Mouse (Mus musculus) inflammation-experienced regulatory T-cells, adult 6 months (primary cell): Measurements from ENCODE around the gene 1700029H14Rik. TPM values are rescaled to one million over a fixed set of nuclear protein-coding genes. Genes with fewer than 3 reads are reported as not detected.

ENCODE experiments used
- ATAC-seq: one replicate; pipeline ENCODE4 v1.8.0; 2017
- polyA plus RNA-seq, 3 experiments: library from polyadenylated mRNA; unstranded; fragments of 100-300 nt; shearing (Covaris generic); gene quantifications; one replicate each; pipeline ENCODE4 v1.2.1; 2017

Gene 1700029H14Rik
- polyA plus RNA-seq, result not detected

DNA sequence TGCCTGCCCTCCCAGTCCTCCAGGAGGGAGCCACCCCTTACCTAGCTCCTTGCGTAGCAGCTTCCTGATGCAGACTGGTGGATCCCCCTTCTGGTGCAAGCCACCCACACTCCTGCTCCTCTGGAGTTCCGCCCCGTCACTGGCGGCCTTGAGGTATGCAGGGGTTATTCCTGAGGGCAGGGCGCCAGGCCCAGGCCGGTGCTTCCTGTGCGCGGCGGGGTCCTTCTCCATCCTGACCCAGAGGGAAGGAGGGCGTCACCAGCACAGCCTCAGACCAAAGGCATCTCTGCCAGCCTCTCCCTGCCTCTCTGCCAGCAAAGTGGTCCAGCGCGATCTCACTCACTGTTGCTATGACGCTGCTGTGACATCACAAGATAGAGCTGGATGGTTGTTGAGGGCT, at the start of gene 1700029H14Rik:
TSS of gene 1700029H14Rik (minus strand) at position 344 of the 400 bp plus-strand sequence.
- no peak for ATAC-seq

DNA sequence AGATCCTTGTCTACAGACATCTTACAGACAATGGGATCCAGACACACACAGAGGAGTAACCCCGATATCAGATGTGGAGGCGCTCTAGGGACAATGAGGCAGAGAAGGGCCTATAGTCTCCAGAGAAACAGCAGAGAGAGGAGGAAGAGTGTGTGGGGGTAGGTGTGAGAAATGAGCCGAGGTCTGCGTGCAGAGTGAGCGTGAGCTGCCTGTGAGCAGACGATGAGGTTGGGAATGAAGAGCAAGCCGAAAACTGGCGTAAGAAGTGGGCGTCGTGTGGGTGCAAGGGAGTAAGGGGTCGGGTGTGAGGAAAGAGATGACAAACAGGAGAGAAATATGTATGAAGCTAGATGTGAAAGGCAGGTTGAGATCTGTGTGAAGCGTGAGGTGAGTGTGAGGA, 49.4 kb upstream of the 1700029H14Rik start:
- ATAC-seq, result no peak

DNA sequence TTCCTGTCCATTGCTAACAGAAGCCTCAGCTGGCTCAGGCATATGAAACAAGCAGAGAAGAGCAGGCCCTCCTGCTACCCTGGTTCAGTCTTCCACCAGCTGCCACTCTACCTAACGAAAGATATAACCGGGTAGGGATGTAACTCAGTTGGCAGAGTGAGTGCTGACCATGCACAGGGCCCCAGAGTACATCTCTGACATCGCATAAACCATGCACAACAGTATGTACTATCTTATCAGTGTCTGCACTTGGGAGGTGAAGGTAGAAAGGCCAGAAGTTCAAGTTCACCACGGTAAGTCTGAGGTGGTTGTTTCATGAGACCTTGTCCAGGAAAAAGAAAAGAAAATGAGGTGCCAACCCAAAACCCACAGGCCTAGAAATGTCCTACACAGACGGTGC, 47.7 kb upstream of the 1700029H14Rik start:
- ATAC-seq, result no peak

DNA sequence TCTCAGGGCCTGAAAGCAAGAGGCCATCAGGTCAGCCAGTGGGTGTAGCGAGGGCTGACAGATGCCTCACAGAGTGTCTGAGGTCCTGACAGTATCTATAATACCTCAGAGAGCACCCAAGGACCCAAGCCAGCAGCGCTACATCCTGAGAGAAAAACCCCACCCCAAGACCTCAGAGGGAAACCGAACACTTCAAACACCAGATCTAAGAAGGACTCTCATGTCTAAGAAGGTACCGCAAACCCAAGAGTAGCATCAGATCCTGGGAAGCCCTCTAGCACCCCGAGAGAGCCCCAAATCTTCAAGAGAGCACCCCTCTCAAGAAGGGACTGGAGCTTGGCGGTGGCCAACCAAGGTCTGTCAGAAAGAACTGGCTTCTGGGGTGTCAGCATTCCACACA, 46.7 kb upstream of the 1700029H14Rik start:
- ATAC-seq, result no peak

DNA sequence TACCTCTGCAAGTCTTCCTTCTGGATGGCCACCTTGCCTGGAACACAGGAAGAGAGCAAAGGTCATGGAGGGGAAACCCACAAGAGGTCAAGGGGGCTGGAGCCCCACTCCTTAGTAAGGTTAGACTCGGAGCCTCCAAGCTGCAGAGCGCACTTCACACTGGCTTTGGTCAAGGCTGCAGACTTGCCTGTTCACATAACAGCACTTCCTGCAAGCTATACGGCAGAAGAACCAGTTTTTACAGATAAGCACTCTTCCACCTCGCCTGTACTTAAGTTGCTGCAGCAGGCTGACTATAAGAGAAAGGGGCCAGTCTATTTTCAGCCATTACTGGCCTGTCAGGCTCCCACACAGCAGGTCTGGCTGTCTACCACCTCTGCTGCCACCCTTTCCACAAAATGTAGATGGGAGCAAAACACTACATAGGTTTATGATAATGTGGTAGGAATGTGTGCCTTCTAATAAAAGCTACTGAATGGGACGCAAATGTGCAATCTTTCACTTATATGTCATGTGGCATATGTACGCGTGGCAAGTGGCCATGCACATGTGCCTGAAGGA, 43.7 kb upstream of the 1700029H14Rik start:
- no peak for ATAC-seq

DNA sequence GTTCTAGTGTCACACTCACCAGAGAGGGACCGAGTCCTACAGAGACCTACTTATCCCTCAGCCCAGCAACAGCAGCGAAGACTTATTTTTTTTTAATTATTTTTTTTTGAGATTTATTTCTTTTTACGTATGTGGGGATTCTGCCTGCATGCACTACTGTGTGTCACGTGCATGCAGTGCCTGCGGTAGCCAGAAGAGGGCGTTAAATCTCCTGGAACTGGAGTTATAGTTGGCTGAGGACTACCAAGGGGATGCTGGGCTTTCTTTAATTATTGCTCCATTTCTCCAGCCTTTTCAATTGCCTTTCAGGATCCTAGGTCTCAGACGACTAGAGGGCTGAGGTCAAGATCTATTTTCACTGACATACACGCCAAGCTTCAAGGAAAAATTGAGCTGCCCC, 40.4 kb upstream of the 1700029H14Rik start:
- ATAC-seq, result no peak

DNA sequence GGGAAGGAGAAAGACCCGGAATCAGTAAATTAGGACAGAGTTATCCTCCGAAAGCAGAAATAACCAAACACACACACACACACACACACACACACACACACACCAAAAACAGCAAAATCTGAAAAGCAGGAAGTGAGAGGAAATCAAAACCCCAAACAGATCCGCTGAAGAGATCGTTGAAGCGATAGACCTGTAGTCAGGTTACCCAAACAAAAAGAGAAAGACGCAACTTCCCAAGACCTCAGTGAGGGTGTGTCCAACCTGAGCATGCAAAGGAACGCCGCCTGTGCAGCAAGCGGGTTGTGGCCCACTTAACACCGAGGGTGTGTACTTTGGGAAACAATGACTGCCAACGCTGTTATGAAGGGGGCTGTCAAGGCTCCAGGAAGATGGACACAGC, 38.9 kb upstream of the 1700029H14Rik start:
- ATAC-seq, result peak; percentile 85

DNA sequence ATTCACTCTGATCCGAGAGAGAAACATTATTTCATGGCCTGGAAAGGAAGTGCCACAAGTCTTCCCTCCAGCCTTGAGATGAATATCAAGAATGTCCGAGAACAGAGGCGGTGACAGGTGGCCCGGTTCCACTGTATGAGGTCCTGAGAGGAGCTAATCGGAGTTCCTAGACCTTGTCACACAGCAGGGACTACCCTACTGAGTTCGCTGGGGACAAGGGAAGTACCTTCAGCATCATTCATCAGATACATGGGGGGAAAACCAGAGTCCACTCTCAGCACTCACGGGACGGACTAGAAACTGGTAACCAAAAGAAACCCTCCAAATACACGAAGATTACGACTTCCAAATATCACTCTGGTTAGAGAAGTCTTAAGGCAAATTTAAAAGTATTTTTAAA, 38.5 kb upstream of the 1700029H14Rik start:
- ATAC-seq, result peak; percentile 10

DNA sequence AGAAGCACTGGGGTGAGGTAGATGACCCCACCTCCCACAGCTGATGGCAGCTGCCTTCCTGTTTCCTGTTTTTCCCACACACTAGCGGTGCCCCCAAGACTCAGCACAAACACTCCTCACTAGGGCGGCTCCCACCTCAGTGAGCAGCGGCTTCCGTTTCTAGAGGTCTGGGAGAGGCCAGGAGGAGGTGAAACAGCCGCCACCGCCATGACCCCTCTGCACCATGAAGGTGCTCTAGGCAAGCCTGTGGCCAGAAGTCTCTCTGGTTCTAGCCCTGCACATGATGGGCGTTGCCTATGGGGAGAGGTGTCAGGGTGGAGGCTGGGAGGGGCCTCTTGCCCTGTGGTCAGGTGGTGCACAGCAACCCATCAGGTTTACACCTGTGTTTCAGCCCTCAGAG, 37.9 kb upstream of the 1700029H14Rik start:
- peak; percentile 55 for ATAC-seq

DNA sequence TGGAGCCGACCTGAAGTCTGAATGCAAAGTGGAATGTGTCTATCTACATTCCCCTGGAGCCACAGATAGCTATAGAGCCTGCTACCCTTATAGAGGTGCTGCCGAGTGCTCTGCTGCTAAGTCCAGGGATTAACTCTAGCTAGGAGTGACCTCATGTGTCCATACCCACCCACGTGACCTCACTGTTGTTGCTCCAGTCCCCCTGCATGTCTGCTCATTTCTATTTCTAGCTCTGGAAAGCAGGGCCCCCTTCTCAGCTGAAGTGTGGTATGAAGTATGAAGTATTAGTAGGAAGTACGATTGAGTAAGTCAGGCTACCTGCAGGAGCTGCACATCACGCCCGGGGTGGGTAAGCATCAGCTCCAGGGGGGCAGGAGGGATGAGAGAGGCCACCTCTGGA, 35.5 kb upstream of the 1700029H14Rik start:
- ATAC-seq, result no peak

DNA sequence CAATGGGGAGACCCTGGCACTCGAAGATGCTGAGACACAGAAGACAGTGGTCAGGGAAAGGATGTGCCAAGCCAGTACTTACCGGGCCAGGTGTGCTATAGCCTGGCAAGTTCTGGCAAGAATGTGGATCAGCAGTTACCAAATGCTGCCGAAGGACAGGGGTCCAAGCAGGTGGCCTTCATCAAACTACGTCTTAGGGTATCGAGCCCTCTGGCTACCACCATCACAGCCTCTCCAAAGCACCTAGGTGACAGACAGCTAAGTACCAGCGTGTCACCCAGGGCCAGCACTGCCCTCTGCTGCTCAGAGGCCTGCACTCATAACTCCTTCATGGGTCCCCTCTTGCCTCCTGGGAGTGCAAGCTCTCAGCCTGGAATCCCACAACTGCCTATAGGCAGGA, 33.6 kb upstream of the 1700029H14Rik start:
- no peak for ATAC-seq

DNA sequence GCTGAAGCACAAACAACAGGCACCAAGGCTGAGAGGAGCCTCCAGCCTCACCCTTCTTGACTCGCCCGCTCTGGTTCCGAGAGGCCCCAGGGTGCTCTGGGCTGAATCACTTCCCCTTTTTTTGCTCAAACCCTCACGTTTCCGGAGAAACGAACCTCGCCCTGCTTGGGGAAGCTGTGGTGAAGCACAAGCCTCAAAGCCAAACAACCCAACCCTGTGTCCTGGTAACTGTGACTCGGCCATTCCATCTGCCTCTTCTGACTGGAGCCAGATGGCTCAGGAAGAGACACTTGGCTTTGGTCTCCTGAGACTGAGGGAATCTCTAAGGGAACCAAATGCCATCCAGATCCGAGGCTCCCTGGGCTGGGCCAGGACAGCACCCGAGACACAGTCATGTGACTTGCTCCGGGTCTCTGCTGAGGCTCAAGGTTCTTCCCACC, 32.6 kb upstream of the 1700029H14Rik start:
- peak; percentile 88 for ATAC-seq

DNA sequence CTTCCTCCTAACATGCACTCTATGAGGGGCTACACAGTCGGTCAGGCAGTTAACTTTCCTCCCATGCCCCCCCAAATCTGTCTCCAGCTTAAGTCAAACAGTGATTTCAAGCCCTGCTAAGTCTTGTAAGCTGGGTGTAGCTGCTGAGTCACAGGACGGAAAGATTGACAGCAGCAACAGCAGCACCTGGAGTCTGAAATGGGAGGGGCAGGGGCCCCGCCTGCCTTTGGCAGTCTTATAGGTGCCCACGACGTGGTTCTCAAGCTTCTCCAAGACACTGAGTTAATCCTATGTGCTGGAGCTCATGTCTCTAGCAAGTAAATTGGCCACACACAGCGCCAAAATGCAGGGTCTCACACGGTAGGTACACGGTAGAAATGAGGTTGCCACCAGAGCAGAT, 31.1 kb upstream of the 1700029H14Rik start:
- ATAC-seq, result no peak

DNA sequence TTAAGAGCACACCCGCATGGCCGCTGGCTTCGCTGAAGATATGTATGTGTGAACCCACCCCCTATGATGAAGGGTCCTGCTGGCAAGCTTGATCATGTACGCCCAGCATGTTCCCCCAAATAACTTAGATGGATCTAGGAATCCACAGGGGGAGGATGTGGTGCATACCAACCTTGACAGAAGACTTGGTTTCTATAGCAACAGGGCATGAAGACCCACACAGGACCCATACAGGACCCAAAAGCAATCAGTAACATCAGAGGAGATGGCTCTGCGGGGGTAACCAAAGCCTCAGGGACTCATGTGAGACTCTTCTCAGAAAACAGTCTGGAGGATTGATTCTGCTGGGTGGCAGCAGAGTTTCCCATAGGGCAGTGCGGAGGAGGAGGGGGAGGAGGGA, 29.0 kb upstream of the 1700029H14Rik start:
- no peak for ATAC-seq

DNA sequence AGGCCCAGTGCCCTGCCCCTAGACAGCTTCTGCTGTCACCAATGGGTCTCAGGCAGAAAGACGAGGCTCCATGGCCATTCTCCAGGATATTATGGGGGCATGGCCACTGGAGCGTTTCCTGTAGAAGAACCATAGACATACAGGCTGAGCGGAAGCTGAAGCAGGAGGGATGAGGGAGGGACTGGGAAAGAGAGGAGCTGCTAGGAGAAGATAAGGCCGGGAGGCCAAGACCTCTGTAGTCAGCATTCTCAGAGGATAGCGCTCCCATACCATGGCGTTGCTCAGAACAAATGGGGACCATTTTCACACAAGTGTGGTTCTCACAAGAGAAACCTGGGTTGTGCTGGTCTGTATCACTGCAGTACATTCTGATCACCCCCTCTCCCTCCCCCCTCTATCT, 26.8 kb upstream of the 1700029H14Rik start:
- ATAC-seq, result no peak

DNA sequence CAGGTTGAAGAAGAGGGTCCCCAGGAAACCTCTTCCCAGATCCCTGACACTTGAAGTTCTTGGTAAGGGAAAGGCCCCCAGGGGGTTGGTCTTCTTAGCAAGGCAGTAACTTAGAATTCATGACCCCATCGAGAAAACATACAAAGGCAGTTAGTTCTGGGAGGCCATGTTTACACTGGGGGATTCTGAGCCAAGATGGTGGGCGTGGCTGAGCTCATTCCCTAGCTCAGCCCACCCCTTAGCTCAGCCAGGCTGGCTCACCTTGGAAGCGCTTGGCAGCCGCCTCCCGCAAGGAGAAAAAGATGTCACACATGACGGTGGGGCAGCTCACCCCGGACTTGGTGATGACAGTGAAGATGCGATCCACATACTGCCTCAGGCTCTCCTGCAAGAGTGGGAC, 22.4 kb upstream of the 1700029H14Rik start:
- ATAC-seq, result no peak

DNA sequence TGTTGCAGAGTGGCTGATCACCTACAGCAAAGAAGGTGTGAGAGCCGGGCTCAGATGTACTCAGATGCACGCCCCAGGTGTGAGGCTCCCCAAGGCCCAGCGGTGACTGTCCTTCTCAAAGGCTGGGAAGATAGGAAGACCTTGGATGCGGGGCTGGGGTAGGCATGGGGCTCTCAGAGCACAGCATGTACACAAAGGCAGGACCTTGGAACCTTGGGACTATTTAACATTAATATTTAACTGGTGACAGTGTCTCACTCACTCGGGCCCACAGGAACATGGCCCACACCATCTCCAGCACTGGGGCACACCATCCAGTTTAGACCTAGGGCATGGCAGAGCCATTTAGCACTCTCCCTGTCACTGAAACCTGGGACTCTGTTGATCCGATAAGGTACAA, 15.6 kb upstream of the 1700029H14Rik start:
- ATAC-seq, result no peak

DNA sequence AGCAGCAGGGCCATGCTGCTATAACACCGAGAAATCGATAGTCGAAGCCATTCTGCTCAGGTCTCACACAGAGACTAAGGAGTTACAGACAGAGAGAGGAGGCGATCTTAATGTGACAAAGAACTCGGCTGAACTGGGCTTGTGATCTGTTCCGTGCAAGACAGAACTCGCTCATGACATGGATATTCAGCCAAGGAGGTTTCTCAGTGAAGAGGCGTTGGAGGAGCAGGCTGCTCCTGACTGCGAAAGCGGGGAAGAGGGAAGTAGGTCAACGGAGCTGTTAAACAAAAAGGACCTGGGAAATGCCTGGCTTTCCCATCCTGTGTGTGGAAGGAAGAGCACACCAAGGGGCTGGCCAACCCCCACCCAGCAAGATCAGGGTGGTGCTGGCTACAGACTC, 9.7 kb upstream of the 1700029H14Rik start:
- ATAC-seq, result no peak

DNA sequence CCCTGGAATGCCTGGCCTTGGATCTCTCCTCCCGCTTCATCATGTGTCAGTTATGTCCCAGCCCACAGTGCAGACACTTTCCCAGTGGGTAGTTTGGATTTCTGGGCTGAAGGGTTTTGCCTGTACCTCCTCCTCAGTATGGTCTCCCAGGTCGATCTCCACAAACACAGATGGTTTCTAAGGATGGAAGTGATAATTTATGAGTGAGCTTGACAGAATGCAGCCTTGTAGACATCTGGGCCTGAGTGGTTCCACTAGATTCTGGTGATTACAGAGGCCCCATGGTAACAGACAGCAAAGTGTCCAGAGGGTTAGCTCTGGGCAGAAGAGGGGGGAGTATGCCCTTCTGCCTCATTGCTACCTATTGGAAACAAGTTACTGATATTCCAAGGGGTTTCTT, 4.7 kb downstream of the 1700029H14Rik start:
- no peak for ATAC-seq

DNA sequence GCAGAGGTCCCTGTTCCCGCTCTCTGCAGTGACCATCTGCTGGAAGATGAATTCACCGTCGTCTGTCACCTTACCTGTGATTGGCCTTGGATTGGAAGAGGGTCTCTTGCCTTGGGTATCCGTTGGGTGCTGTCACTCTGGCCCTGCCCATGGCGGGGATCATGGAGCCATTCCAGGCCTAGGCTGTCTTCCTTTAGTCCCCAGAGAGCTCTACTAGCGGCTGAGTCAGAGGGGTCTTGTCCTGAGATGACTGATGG, 10.8 kb downstream of the 1700029H14Rik start:
- no peak for ATAC-seq

DNA sequence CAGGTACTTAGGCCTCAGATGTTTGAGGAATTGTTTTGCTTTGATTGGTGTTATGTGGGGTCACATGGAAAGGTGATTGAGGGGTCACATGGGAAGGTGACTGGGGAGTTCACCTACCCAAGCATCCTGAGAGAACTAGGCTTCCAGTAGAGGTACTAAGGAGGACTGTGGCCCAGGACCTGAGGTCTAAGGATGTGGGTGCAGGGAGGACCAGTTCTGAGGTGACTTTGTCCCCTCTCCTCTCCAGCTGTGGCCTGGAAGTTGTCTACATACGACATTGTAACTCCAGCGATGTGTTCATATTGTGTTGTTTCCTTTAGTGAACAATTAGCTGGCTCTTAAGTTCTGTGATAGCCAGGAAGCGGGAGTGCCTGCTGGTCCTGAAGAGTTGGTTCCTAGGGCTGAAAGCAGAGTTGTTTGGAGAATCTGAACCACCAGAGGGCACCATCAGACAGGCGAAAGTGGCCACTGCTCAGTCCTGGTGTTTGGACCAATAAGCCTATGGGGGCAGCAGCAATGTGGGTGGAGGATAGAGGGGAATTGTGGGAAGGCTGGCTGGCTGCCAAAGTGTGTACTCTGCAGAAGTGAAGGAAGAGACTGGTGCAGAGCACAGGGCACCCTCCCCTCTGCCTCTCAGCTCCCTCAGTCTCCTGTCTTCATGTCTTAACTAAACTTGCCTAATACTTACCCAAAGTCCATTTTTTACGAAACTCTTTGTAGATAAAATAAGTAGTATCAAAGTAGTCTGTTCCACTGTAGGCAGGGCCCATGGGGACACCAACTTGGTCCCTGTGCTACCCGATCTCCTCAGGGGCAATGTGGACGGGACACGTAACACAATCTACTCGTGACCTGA, 11.3 kb downstream of the 1700029H14Rik start:
- ATAC-seq, result peak; percentile 89

DNA sequence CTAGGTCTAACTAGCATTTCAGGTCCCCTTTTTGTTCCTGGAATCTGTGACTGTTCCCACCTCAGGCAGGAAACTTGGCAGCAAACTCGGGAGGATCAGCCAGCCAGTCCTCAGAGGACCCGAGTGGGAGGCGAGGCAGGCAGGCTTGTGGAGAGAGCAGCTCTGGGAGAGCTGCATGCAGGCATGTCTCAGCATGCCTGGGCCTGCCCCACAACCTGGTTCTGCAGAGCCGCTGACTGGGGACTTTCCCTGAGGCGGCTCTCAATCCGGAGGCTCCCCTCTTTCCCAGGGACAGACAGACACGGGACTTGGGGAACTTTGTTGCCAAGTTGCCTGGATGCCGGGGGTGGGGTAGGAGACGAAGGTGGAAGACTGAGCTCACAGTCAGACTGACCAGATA, 13.4 kb downstream of the 1700029H14Rik start:
- ATAC-seq, result no peak

DNA sequence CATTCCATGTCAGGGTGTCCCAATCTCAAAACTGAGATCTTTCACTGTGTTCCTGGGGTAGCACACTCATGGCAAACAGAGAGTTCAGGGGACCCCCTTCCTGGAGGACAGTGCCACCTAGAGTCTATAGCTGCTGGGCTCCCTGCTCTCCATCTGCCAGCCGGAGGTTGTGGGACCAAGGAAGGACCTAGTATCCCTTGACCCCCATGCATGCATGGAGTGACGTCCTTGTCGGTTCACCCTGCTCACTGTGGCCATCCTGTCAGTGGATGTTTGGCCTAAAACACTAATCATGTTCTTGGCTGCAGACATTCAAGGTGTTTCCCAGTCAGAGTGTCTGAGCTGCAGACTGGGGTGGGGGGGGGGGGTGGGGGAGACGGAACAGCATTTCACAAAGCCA, 14.0 kb downstream of the 1700029H14Rik start:
- no peak for ATAC-seq

DNA sequence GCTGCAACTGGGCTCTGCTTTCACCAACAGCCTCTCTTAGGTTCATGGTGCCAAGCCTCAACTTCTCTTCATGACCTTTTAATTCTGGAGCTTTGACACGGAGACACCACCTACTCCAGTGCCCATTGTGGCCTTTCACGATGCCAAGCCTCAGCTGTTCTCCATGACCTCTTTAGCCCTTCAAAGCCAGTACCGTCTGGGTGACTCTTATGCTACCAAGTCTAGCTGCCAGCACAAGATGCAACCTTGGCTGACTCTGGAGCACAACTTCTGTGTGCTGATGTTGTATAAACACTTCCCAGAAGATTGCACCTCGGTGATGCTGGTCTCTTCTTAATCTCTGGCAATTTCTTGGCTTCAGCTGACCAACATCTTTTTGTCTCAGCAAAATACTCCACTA, 15.8 kb downstream of the 1700029H14Rik start:
- ATAC-seq, result no peak

DNA sequence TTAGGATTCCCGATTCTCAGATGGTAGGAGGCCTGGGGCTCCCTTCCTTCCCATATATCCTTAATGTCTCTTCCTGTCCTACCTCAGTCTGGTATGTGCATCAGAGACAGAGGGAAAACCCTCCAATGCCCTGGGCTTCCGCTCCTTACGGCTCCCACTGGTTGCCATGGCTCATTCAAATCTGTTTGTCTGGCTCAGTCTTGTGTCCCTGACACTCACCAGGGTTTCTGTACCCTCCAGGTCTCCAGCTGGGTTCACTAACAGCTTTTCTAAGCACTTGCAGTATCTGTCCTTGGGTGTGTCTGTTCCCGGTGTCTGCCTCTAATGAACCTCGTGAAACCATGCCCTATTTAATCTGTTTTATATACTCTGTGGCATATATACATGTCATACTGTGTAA, 20.7 kb downstream of the 1700029H14Rik start:
- ATAC-seq, result no peak
